Mouse (Mus musculus): ENCODE measurements around the gene Txndc8. TPM values are rescaled to one million over a fixed set of nuclear protein-coding genes. Genes with fewer than 3 reads are reported as not detected.

Gene Txndc8
- total and polyA plus RNA-seq, 3 experiments: not detected

DNA sequence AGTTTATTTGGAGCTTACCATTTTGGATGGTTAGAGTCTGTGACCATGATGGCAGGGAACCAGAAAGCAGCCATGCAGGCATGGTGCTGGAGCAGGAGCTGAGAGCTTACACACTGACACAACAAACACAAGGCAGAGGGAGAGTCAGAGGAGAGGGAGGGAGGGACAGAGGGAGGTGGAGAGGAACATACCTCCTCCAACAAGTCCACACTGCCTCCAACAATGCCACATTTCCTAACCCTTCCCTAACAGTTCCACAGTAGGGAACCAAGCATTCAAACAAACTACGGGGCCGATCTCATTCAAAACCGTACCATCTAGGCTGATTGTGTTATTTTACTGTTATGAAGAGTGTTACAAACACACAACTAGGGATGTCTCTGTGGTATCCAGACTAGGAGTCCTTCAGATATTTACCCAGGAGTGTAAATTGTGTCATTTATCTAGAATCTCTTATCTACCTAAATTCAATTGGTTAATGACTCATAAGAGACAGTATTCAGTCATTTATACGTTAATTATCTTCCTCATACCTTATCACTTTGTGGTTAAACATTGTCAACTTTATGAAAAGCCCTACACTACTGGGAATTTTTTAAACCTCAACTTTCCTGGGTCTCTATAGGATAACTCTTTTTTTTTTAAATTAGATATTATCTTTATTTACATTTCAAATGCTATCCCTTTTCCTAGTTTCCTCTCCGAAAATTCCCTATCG is 34.4 kb downstream of the Txndc8 start:
- Histone ChIP-seq H3K27ac (ENCODE audit: insufficient read depth, low read depth) (no peak overlapping the region), H3K9ac (ENCODE audit: insufficient read depth, low read depth) (no peak overlapping the region), H3K36me3 (replicated peaks in 1 of 2; ENCODE audit: control insufficient read depth in 1 of 2, insufficient read depth in 1 of 2, low read length in 1 of 2) (no peaks in the 10 kb centered on the region), H3K79me2 (replicated peaks; ENCODE audit: control insufficient read depth, extremely low read depth, insufficient read depth, poor library complexity, severe bottlenecking) (no peaks in the 10 kb centered on the region), H3K9me3 (replicated peaks; ENCODE audit: low read length) (no peaks in the 10 kb centered on the region), H3K27me3 (replicated peaks) (no peaks in the 10 kb centered on the region), H3K4me2 (ENCODE audit: insufficient read depth, low read depth, poor library complexity, severe bottlenecking) (no peak overlapping the region), H3K4me3 (replicated peaks in 1 of 3; ENCODE audit: low read depth in 2 of 3, low read length in 2 of 3, poor library complexity in 1 of 3) (no peak overlapping the region), H3K4me1 (ENCODE audit: control insufficient read depth in 1 of 2, insufficient read depth in 2 of 2) (no peaks in the 10 kb centered on the region)
- TF ChIP-seq POLR2AphosphoS2 (IDR thresholded peaks at IDR 0.05; ENCODE audit: low read depth, low read length) (no peak), USF1 (IDR thresholded peaks at IDR 0.05; ENCODE audit: low read depth, low read length) (no peak)
- DNase-seq (ENCODE audit: extremely low read depth): no peak
- in situ Hi-C loops (cut with MboI; ENCODE audit: low pct_ligation_motif_present, low pct_unique_long_range_greater_than_20kb, low sequenced_read_pairs) (no loop called here), dilution Hi-C loops (cut with MboI; ENCODE audit: extremely low pct_ligation_motif_present, extremely low pct_unique_long_range_greater_than_20kb, low sequenced_read_pairs) (no loop called here)

DNA sequence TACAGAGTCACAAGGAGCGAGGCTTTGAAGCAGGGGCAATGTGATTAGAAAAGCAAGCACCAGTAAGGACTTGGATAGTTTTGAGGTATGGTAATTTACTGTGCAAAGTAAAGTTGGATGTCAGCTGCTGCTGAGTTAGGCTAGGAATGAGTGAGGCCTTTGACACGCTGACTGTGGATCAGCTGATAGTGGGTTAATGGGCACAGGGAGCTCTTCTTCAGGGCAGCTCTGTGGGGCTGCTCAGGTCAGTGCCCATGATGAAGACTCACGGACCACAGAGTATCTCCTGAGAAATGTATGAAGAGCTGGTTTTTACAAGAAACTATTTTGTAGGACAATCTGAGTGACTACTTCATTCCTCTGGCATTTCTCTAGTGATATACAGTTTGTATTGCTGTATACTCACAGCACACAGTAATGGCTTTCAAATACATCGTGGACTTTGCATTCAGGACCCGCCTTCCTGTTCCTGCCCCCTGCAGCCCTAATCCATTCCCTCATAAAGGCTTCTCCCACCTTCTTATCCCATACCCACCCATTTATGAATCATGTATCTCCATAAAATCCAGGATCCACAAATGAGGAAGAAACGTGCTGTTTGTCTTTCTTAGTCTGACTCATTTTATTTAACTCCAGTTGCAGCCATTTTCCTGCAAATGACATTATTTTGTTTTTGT is 35.2 kb downstream of the Txndc8 start:
- Histone ChIP-seq H3K27me3 (replicated peaks) (no peaks in the 10 kb centered on the region), H3K4me2 (ENCODE audit: insufficient read depth, low read depth, poor library complexity, severe bottlenecking) (no peak overlapping the region), H3K36me3 (replicated peaks in 1 of 2; ENCODE audit: control insufficient read depth in 1 of 2, insufficient read depth in 1 of 2, low read length in 1 of 2) (no peaks in the 10 kb centered on the region), H3K79me2 (replicated peaks; ENCODE audit: control insufficient read depth, extremely low read depth, insufficient read depth, poor library complexity, severe bottlenecking) (no peaks in the 10 kb centered on the region), H3K4me1 (ENCODE audit: control insufficient read depth in 1 of 2, insufficient read depth in 2 of 2) (no peaks in the 10 kb centered on the region), H3K4me3 (replicated peaks in 1 of 3; ENCODE audit: low read depth in 2 of 3, low read length in 2 of 3, poor library complexity in 1 of 3) (no peak overlapping the region), H3K9me3 (replicated peaks; ENCODE audit: low read length) (no peaks in the 10 kb centered on the region), H3K9ac (ENCODE audit: insufficient read depth, low read depth) (no peak overlapping the region), H3K27ac (ENCODE audit: insufficient read depth, low read depth) (no peak overlapping the region)
- no peak for DNase-seq (ENCODE audit: extremely low read depth)
- TF ChIP-seq POLR2AphosphoS2 (IDR thresholded peaks at IDR 0.05; ENCODE audit: low read depth, low read length) (no peak), HCFC1 (IDR thresholded peaks at IDR 0.05; ENCODE audit: low read depth, low read length) (no peak), ELF1 (IDR thresholded peaks at IDR 0.05; ENCODE audit: low read depth, low read length) (no peak), BHLHE40 (IDR thresholded peaks at IDR 0.05; ENCODE audit: low read depth, low read length) (no peak), KAT2A (IDR thresholded peaks at IDR 0.05; ENCODE audit: insufficient replicate concordance, low read length) (no peak), NELFE (IDR thresholded peaks at IDR 0.05; ENCODE audit: low read depth, low read length) (no peak), SIN3A (IDR thresholded peaks at IDR 0.05; ENCODE audit: low read length) (no peak), CTCF (conservative IDR thresholded peaks at IDR 0.05 in 1 of 2, IDR thresholded peaks at IDR 0.05 in 1 of 2; ENCODE audit: low read depth in 2 of 2, low read length in 2 of 2) (no peak), CHD2 (IDR thresholded peaks at IDR 0.05; ENCODE audit: low read length) (no peak), E2F4 (IDR thresholded peaks at IDR 0.05; ENCODE audit: insufficient replicate concordance, low read depth, low read length) (no peak), RAD21 (IDR thresholded peaks at IDR 0.05; ENCODE audit: low read depth, low read length) (no peak), UBTF (IDR thresholded peaks at IDR 0.05; ENCODE audit: low read depth, low read length) (no peak), IRF4 (IDR thresholded peaks at IDR 0.05; ENCODE audit: low read depth, low read length) (no peak), JUN (IDR thresholded peaks at IDR 0.05; ENCODE audit: insufficient read depth, low read depth, low read length) (no peak), SMC3 (IDR thresholded peaks at IDR 0.05; ENCODE audit: low read depth, low read length) (no peak), TCF12 (IDR thresholded peaks at IDR 0.05; ENCODE audit: low read depth, low read length) (no peak), NRF1 (IDR thresholded peaks at IDR 0.05; ENCODE audit: low read depth, low read length) (no peak), PAX5 (IDR thresholded peaks at IDR 0.05; ENCODE audit: low read length) (no peak)
- dilution Hi-C loops (cut with MboI; ENCODE audit: extremely low pct_ligation_motif_present, extremely low pct_unique_long_range_greater_than_20kb, low sequenced_read_pairs): no loop called here
- in situ Hi-C loops (cut with MboI; ENCODE audit: low pct_ligation_motif_present, low pct_unique_long_range_greater_than_20kb, low sequenced_read_pairs): no loop called here

Measured in CH12.LX (cell line).